Mouse (Mus musculus): ENCODE results near the gene Jakmip3. TPM values are rescaled to one million over a fixed set of nuclear protein-coding genes. Genes with fewer than 3 reads are reported as not detected.

Gene Jakmip3
- total and polyA plus RNA-seq, 3 experiments = not detected

GRCm38 (mm10) chr7:138903886-138904435 is 36.6 kb upstream of the Jakmip3 start:
- Histone ChIP-seq H3K36me3 (replicated peaks in 1 of 2; ENCODE audit: control insufficient read depth in 1 of 2, insufficient read depth in 1 of 2, low read length in 1 of 2) (no peaks in the 10 kb centered on the region), H3K27ac (ENCODE audit: insufficient read depth, low read depth) (no peak overlapping the region), H3K9ac (ENCODE audit: insufficient read depth, low read depth) (no peak overlapping the region), H3K9me3 (replicated peaks; ENCODE audit: low read length) (no peaks in the 10 kb centered on the region), H3K4me3 (replicated peaks in 1 of 3; ENCODE audit: low read depth in 2 of 3, low read length in 2 of 3, poor library complexity in 1 of 3) (no peak overlapping the region), H3K79me2 (replicated peaks; ENCODE audit: control insufficient read depth, extremely low read depth, insufficient read depth, poor library complexity, severe bottlenecking) (no peaks in the 10 kb centered on the region), H3K27me3 (replicated peaks) (no peaks in the 10 kb centered on the region), H3K4me1 (ENCODE audit: control insufficient read depth in 1 of 2, insufficient read depth in 2 of 2) (peaks cover 12 to 31% of the 10 kb centered on the region in 2 experiments), H3K4me2 (ENCODE audit: insufficient read depth, low read depth, poor library complexity, severe bottlenecking) (no peak overlapping the region)
- DNase-seq (ENCODE audit: extremely low read depth) = no peak
- in situ Hi-C loops (cut with MboI; ENCODE audit: low pct_ligation_motif_present, low pct_unique_long_range_greater_than_20kb, low sequenced_read_pairs) = no loop called here
- dilution Hi-C loops (cut with MboI; ENCODE audit: extremely low pct_ligation_motif_present, extremely low pct_unique_long_range_greater_than_20kb, low sequenced_read_pairs) = no loop called here
- TF ChIP-seq MAFK (IDR thresholded peaks at IDR 0.05; ENCODE audit: insufficient replicate concordance, low read length) = no peak
- no peak for TF ChIP-seq ETS1 (conservative IDR thresholded peaks at IDR 0.05; ENCODE audit: low read depth, low read length)
- TF ChIP-seq POLR2A (IDR thresholded peaks at IDR 0.05; ENCODE audit: low read depth, low read length) = no peak
- TF ChIP-seq POLR2AphosphoS2 (IDR thresholded peaks at IDR 0.05; ENCODE audit: low read depth, low read length) = no peak
- TF ChIP-seq NRF1 (IDR thresholded peaks at IDR 0.05; ENCODE audit: low read depth, low read length) = no peak
- TF ChIP-seq BHLHE40 (IDR thresholded peaks at IDR 0.05; ENCODE audit: low read depth, low read length) = no peak
- no peak for TF ChIP-seq GABPA (IDR thresholded peaks at IDR 0.05; ENCODE audit: insufficient replicate concordance, low read depth, low read length)
- TF ChIP-seq UBTF (IDR thresholded peaks at IDR 0.05; ENCODE audit: low read depth, low read length) = no peak
- TF ChIP-seq EP300 (IDR thresholded peaks at IDR 0.05; ENCODE audit: low read length) = no peak
- TF ChIP-seq NELFE (IDR thresholded peaks at IDR 0.05; ENCODE audit: low read depth, low read length) = no peak
- TF ChIP-seq ZKSCAN1 (IDR thresholded peaks at IDR 0.05; ENCODE audit: borderline replicate concordance, low read depth, low read length) = no peak

DNA sequence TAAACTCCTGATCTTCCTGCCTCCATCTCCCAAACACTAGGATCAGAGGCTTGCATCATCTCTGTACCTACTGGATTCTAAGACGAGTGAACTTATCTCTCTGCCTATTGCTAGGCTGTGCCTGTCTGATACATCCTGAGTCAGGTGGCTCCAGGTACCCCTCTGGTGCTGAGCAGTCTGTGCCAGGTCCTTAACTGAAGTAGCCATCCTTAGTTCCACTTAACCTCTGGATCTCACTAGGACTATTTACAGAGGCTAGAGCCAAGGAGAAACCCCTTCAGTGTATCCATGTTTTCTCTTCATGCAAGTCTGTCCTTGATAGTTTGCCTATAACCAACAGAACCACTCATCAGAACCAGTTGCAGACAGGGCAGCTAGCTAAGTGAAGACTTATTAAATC is 34.1 kb upstream of the Jakmip3 start:
- no peak overlapping the region for H3K9ac ChIP-seq (ENCODE audit: insufficient read depth, low read depth)

More for the DNA sequence above, 34.1 kb upstream of the Jakmip3 start:
- in situ Hi-C loops (cut with MboI; ENCODE audit: low pct_ligation_motif_present, low pct_unique_long_range_greater_than_20kb, low sequenced_read_pairs) = no loop called here
- peak overlapping the region in 1 of 3 experiments; percentile 95 for H3K4me3 ChIP-seq (replicated peaks in 1 of 3; ENCODE audit: low read depth in 2 of 3, low read length in 2 of 3, poor library complexity in 1 of 3)
- no peaks in the 10 kb centered on the region for H3K79me2 ChIP-seq (replicated peaks; ENCODE audit: control insufficient read depth, extremely low read depth, insufficient read depth, poor library complexity, severe bottlenecking)
- 0 out of 2 replicates have a peak overlapping the region, but pooled peaks have one; percentile 19 for H3K4me2 ChIP-seq (ENCODE audit: insufficient read depth, low read depth, poor library complexity, severe bottlenecking)
- H3K4me1 ChIP-seq (ENCODE audit: control insufficient read depth in 1 of 2, insufficient read depth in 2 of 2) = peaks cover 12 to 39% of the 10 kb centered on the region in 2 experiments
- no peak overlapping the region for H3K27ac ChIP-seq (ENCODE audit: insufficient read depth, low read depth)
- dilution Hi-C loops (cut with MboI; ENCODE audit: extremely low pct_ligation_motif_present, extremely low pct_unique_long_range_greater_than_20kb, low sequenced_read_pairs) = no loop called here
- TF ChIP-seq RAD21 (IDR thresholded peaks at IDR 0.05; ENCODE audit: low read depth, low read length) (no peak), ZNF384 (IDR thresholded peaks at IDR 0.05; ENCODE audit: low read depth, low read length) (no peak), ELF1 (IDR thresholded peaks at IDR 0.05; ENCODE audit: low read depth, low read length) (no peak), CHD2 (IDR thresholded peaks at IDR 0.05; ENCODE audit: low read length) (no peak), E2F4 (IDR thresholded peaks at IDR 0.05; ENCODE audit: insufficient replicate concordance, low read depth, low read length) (no peak), BHLHE40 (IDR thresholded peaks at IDR 0.05; ENCODE audit: low read depth, low read length) (no peak), USF2 (conservative IDR thresholded peaks at IDR 0.05; ENCODE audit: low read depth, low read length) (no peak), HCFC1 (IDR thresholded peaks at IDR 0.05; ENCODE audit: low read depth, low read length) (no peak), KAT2A (IDR thresholded peaks at IDR 0.05; ENCODE audit: insufficient replicate concordance, low read length) (no peak)
- H3K27me3 ChIP-seq (replicated peaks) = peaks cover 5% of the 10 kb centered on the region
- no peak for DNase-seq (ENCODE audit: extremely low read depth)
- H3K36me3 ChIP-seq (replicated peaks in 1 of 2; ENCODE audit: control insufficient read depth in 1 of 2, insufficient read depth in 1 of 2, low read length in 1 of 2) = no peaks in the 10 kb centered on the region
- H3K9me3 ChIP-seq (replicated peaks; ENCODE audit: low read length) = no peaks in the 10 kb centered on the region
